Mouse (Mus musculus) neural tube, embryonic 13.5 days (tissue): ENCODE results near the gene Pycard. TPM values are rescaled to one million over a fixed set of nuclear protein-coding genes. Genes with fewer than 3 reads are reported as not detected.
A peak's percentile ranks its signal among the peaks of the same experiment; 100 is the strongest.
"Not testable (repeated sequence)": the region's sequence is repeated elsewhere in the genome, so short reads cannot be mapped to it uniquely, and the experiment has no call there.

Source experiments
- ATAC-seq: fragments of 200-750 bp; cut with Nextera tagmentation; 2 replicates; pipeline ENCODE4 v1.8.0; 2017; ENCODE audit warnings: low read depth, mild to moderate bottlenecking, moderate TSS enrichment, moderate library complexity
- H3K27ac ChIP-seq: fragments of 300-500 bp; sonication (generic); replicated peaks from 2 replicates; pipeline ENCODE4 v1.5.1; 2015; ENCODE audit warnings: moderate library complexity, mild to moderate bottlenecking, inconsistent platforms
- H3K27me3 ChIP-seq: fragments of 300-500 bp; sonication (generic); 2 replicates; pipeline ENCODE4 v1.6.1; 2015; ENCODE audit warnings: mild to moderate bottlenecking, inconsistent platforms
- H3K36me3 ChIP-seq: fragments of 300-500 bp; sonication (generic); 2 replicates; pipeline ENCODE4 v1.6.1; 2015; ENCODE audit warnings: mild to moderate bottlenecking, inconsistent platforms
- H3K4me1 ChIP-seq: fragments of 300-500 bp; sonication (generic); replicated peaks from 2 replicates; pipeline ENCODE4 v1.6.1; 2015; ENCODE audit warnings: inconsistent platforms
- H3K4me2 ChIP-seq: fragments of 300-500 bp; sonication (generic); 2 replicates; pipeline ENCODE4 v1.6.1; 2015; ENCODE audit warnings: inconsistent platforms, mild to moderate bottlenecking, moderate library complexity
- H3K4me3 ChIP-seq: fragments of 300-500 bp; sonication (generic); 2 replicates; pipeline ENCODE4 v1.5.1; 2015; ENCODE audit warnings: mild to moderate bottlenecking, inconsistent platforms
- H3K9ac ChIP-seq: fragments of 300-500 bp; sonication (generic); 2 replicates; pipeline ENCODE4 v1.6.1; 2015; ENCODE audit warnings: moderate library complexity, mild to moderate bottlenecking, inconsistent platforms
- H3K9me3 ChIP-seq: fragments of 300-500 bp; sonication (generic); 2 replicates; pipeline ENCODE4 v1.6.1; 2016; ENCODE audit warnings: inconsistent platforms
- WGBS: fragments of 180-500 bp; shearing (Covaris S2); methylation state at CpG from one replicate; pipeline ENCODE4 v1.1.7; 2015; 5-methylcytosine and 5-hydroxymethylcytosine counted together
- polyA plus RNA-seq: library from polyadenylated mRNA; unstranded; fragments of >200 nt; fragmentation: Nextera tagmentation; extraction: Ambion mirVana; gene quantifications from 2 replicates; pipeline ENCODE4 v1.2.1, GENCODE M21; 2015

Gene Pycard
- polyA plus RNA-seq, 1 experiment from 2014 or later = 7.0 TPM

DNA sequence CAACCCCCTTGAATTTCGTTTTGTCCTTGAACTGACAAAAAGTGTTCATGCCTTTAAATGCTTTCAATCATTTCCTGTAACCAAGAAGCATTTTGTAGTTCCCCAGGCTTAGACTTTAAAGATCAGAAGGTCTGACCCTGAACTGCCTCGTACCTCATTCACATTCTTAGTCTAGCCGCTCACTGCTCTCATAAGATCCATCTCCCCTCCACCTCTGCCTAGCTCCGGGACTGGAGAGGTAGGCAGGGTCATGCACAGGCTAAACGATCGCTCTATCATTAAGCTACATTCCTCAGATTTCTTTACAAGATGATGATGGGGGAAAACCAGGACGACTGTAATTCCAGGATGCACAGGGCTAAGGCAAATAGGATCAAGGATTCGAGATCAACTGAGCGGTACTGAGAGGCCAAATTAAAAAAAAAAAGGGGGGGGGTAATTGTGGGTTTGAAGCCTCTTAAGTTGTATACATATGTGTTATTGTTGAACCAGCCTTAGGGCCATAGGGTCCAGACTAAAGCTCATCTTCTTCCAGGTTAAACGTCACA, 27.2 kb downstream of the Pycard start:
- Histone ChIP-seq H3K27me3 (no peaks in the 10 kb centered on the region), H3K4me3 (peak overlapping the region; percentile 95), H3K9me3 (no peaks in the 10 kb centered on the region), H3K27ac (peak overlapping the region; percentile 97), H3K4me2 (peak overlapping the region; percentile 72), H3K9ac (peak overlapping the region; percentile 97), H3K4me1 (peaks cover 28% of the 10 kb centered on the region), H3K36me3 (peaks cover 21% of the 10 kb centered on the region)
- no peak for ATAC-seq
- WGBS = 12% methylated on average over 10 of the region's 10 CpGs

GRCm38 (mm10) chr7:127959364-127959763, 34.3 kb downstream of the Pycard start:
- H3K4me2 ChIP-seq = no peak overlapping the region

GRCm38 (mm10) chr7:127952864-127953581, 40.6 kb downstream of the Pycard start:
- no peaks in the 10 kb centered on the region for H3K9me3 ChIP-seq
- H3K27ac ChIP-seq = no peak overlapping the region
- 45% methylated on average over 13 of the region's 13 CpGs for WGBS
- H3K36me3 ChIP-seq = no peaks in the 10 kb centered on the region
- H3K4me2 ChIP-seq = no peak overlapping the region
- H3K27me3 ChIP-seq = no peaks in the 10 kb centered on the region
- H3K4me3 ChIP-seq = no peak overlapping the region
- ATAC-seq = no peak
- no peak overlapping the region for H3K9ac ChIP-seq
- H3K4me1 ChIP-seq = no peaks in the 10 kb centered on the region

More at GRCm38 (mm10) chr7:127959364-127959763, 34.3 kb downstream of the Pycard start:
- no peaks in the 10 kb centered on the region for H3K4me1 ChIP-seq
- H3K9ac ChIP-seq = no peak overlapping the region
- ATAC-seq = no peak
- no peak overlapping the region for H3K4me3 ChIP-seq
- WGBS = 66% methylated on average over 5 of the region's 5 CpGs
- H3K36me3 ChIP-seq = no peaks in the 10 kb centered on the region
- H3K27ac ChIP-seq = no peak overlapping the region
- no peaks in the 10 kb centered on the region for H3K9me3 ChIP-seq
- no peaks in the 10 kb centered on the region for H3K27me3 ChIP-seq

GRCm38 (mm10) chr7:127946470-127947023, 47.1 kb downstream of the Pycard start, which contains the start of gene Prss36:
Gene Prss36, minus strand, starts transcription at chr7:127946725.
- no peak within 1 kb of the TSS for H3K27ac ChIP-seq
- H3K4me3 ChIP-seq = no peak within 1 kb of the TSS
- 82% methylated on average over 6 of the region's 6 CpGs for whole genome bisulfite sequencing
- H3K9ac ChIP-seq = no peak within 1 kb of the TSS
- H3K36me3 ChIP-seq = no peaks in the 10 kb centered on the region
- H3K27me3 ChIP-seq = peaks cover 35% of the 10 kb centered on the region
- no peaks in the 10 kb centered on the region for H3K4me1 ChIP-seq
- H3K4me2 ChIP-seq = no peak within 1 kb of the TSS
- H3K9me3 ChIP-seq = no peaks in the 10 kb centered on the region
- ATAC-seq = no peak

DNA sequence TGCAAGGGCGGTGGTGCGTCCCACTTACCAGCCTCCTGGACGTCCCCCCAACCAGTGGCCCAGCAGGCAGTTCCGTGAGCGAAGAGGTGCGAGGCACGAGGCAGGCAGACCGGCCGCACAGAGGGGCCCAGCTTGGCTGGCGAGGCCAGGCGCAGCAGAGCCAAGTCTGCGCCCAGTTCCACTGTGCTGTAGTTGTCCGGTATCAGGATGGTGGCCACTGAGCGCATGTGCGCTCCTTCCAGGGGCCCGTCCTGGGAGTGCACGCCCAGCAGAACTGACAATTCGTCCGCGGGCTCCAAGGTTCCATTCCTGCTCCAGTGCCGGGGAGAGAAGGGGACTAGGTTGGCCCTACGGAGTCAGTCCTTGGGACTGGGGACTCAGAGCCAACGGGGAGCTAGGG, 49.1 kb downstream of the Pycard start:
- Histone ChIP-seq H3K4me3 (no peak overlapping the region), H3K4me2 (0 out of 2 replicates have a peak overlapping the region, but pooled peaks have one; percentile 9), H3K36me3 (no peaks in the 10 kb centered on the region), H3K9me3 (no peaks in the 10 kb centered on the region), H3K9ac (no peak overlapping the region), H3K27ac (no peak overlapping the region), H3K27me3 (peaks cover 35% of the 10 kb centered on the region), H3K4me1 (no peaks in the 10 kb centered on the region)
- WGBS = 14% methylated on average over 23 of the region's 23 CpGs
- no peak for ATAC-seq

GRCm38 (mm10) chr7:127942097-127942496, 51.6 kb downstream of the Pycard start:
- not testable (repeated sequence) for ATAC-seq, H3K36me3 ChIP-seq, H3K4me1 ChIP-seq, H3K9ac ChIP-seq, H3K4me2 ChIP-seq, H3K27ac ChIP-seq, H3K4me3 ChIP-seq, H3K9me3 ChIP-seq
- peaks cover 35% of the 10 kb centered on the region for H3K27me3 ChIP-seq
- WGBS = 42% methylated on average over 2 of the region's 2 CpGs

Other genes starting within 250 kb of the Pycard start
- 8.0 and 8.8 TPM in 2 replicates for gene Fbxl19, start 249.3 kb downstream of the Pycard start, polyA plus RNA-seq
- 9.7 and 9.9 TPM in 2 replicates for gene Orai3, start 224.1 kb downstream of the Pycard start, polyA plus RNA-seq
- 19.0 and 20.9 TPM in 2 replicates for gene Setd1a, start 217.2 kb downstream of the Pycard start, polyA plus RNA-seq
- not detected in 2 replicates for gene Gm49388, start 208.3 kb downstream of the Pycard start, polyA plus RNA-seq
- 9.5 and 9.8 TPM in 2 replicates for gene Hsd3b7, start 193.3 kb downstream of the Pycard start, polyA plus RNA-seq
- 18.9 and 25.4 TPM in 2 replicates for gene Stx4a, start 169.6 kb downstream of the Pycard start, polyA plus RNA-seq
- gene Stx1b, start 169.3 kb downstream of the Pycard start, polyA plus RNA-seq = 38.4 and 39.8 TPM in 2 replicates
- gene Zfp646, start 117.6 kb downstream of the Pycard start, polyA plus RNA-seq = 10.2 and 12.0 TPM in 2 replicates
- 32.5 and 35.1 TPM in 2 replicates for gene Zfp668, start 117.0 kb downstream of the Pycard start, polyA plus RNA-seq
- 0.70 and 0.87 TPM in 2 replicates for gene Prss53, start 102.9 kb downstream of the Pycard start, polyA plus RNA-seq
- gene Gm21974, start 98.4 kb downstream of the Pycard start, polyA plus RNA-seq = not detected in 2 replicates
- 73.8 and 77.6 TPM in 2 replicates for gene Vkorc1, start 98.2 kb downstream of the Pycard start, polyA plus RNA-seq
- gene Bckdk, start 89.8 kb downstream of the Pycard start, polyA plus RNA-seq = 55.3 and 64.4 TPM in 2 replicates
- 47.1 and 55.8 TPM in 2 replicates for gene Kat8, start 81.4 kb downstream of the Pycard start, polyA plus RNA-seq
- 0.18 and 0.58 TPM in 2 replicates for gene Prss8, start 63.8 kb downstream of the Pycard start, polyA plus RNA-seq
- 13.7 and 14.8 TPM in 2 replicates for gene Prss36, start 47.1 kb downstream of the Pycard start, polyA plus RNA-seq
- gene Fus, start 26.4 kb downstream of the Pycard start, polyA plus RNA-seq = 376 and 434 TPM in 2 replicates
- gene Trim72, start 10.1 kb upstream of the Pycard start, polyA plus RNA-seq = 0.33 TPM in 1 of 2 replicates, not detected in the other
- 0.98 and 1.0 TPM in 2 replicates for gene Itgam, start 68.8 kb upstream of the Pycard start, polyA plus RNA-seq
- gene Gm49368, start 68.8 kb upstream of the Pycard start, polyA plus RNA-seq = not detected in 2 replicates
- 0.11 TPM in 1 of 2 replicates, not detected in the other for gene Itgax, start 135.7 kb upstream of the Pycard start, polyA plus RNA-seq
- not detected in 2 replicates for gene Itgad, start 160.5 kb upstream of the Pycard start, polyA plus RNA-seq
- 2.1 and 3.8 TPM in 2 replicates for gene Cox6a2, start 212.5 kb upstream of the Pycard start, polyA plus RNA-seq
- gene Armc5, start 243.5 kb upstream of the Pycard start, polyA plus RNA-seq = 12.7 and 14.6 TPM in 2 replicates
- gene 9130023H24Rik, start 244.2 kb upstream of the Pycard start, polyA plus RNA-seq = 9.4 and 9.8 TPM in 2 replicates